Mouse (Mus musculus) heart, postnatal 0 days (tissue): ENCODE results near the gene Traf5.

Source experiments
- CTCF ChIP-seq: IDR thresholded peaks from 2 replicates; pipeline ENCODE4 v1.5.1; 2016; ENCODE audit warnings: antibody characterized with exemption, control low read depth, low read depth
- EP300 ChIP-seq: IDR thresholded peaks from 2 replicates; pipeline ENCODE4 v1.6.1; 2016; ENCODE audit warnings: antibody characterized with exemption, low read depth

DNA sequence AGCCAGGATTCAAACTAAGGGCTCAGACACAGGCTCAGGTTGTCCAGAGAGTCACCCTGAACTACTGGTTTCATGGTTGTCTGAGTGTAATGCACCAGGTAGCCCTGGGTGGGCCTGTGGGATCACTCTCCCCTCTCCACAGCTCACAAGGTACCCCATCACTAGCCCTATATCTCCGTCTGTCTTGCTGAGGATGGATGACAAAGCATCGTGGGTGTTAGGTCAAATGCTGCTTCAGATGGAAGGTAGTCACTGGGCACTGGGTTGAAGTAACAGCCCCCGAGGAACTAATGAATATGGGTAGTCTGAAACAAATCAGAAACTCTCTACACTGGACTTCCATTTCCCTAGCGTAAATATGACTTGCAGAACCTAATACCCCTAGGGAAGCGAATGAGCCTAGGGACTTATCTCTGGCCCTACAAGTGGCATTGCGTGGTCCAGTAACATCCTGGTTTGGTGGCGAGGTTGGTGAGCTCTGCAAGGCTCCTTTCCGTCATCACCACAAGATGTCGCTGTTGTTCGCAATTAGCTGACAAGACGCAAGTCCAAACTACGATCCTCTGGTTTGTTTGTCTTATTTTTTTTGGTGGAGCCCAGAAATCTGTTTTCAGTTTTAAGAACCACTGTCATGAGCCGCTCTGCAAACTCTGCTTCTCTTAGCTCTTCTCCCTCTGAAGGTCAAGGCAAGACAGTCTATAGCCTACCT lies 127.4 kb downstream of the Traf5 start:
- TF ChIP-seq CTCF: peak; percentile 93
- no peak for TF ChIP-seq EP300
